Mouse (Mus musculus) fat pad, adult 2 months (tissue): ENCODE measurements around the gene Gm45713.
"Not testable (repeated sequence)": the region's sequence is repeated elsewhere in the genome, so short reads cannot be mapped to it uniquely, and the experiment has no call there.

Experiments
- DNase-seq: peaks from one replicate; pipeline ENCODE4 v3.0.0-alpha.2; 2011; ENCODE audit warnings: low read depth, low spot score; ENCODE audit errors: extremely low read depth

Gm45713 gene

GRCm38 (mm10) chr7:45100046-45100445, 36.0 kb downstream of the Gm45713 start:
- no peak for DNase-seq

GRCm38 (mm10) chr7:45098541-45099240, 37.3 kb downstream of the Gm45713 start:
- no peak for DNase-seq

GRCm38 (mm10) chr7:45097479-45097878, 38.6 kb downstream of the Gm45713 start:
- no peak for DNase-seq

- DNase-seq: not testable (repeated sequence)
Observed at GRCm38 (mm10) chr7:45095965-45096364, 40.1 kb downstream of the Gm45713 start.

GRCm38 (mm10) chr7:45095367-45095766, 40.7 kb downstream of the Gm45713 start:
- no peak for DNase-seq

- DNase-seq: no peak
Observed at GRCm38 (mm10) chr7:45094121-45094520, 41.9 kb downstream of the Gm45713 start.

GRCm38 (mm10) chr7:45093516-45093905, 42.5 kb downstream of the Gm45713 start:
- DNase-seq: no peak

- DNase-seq: no peak
Observed at GRCm38 (mm10) chr7:45092828-45093515, 43.1 kb downstream of the Gm45713 start.

GRCm38 (mm10) chr7:45092048-45092447, 44.0 kb downstream of the Gm45713 start, which contains the start of gene Rcn3:
TSS of gene Rcn3 (minus strand) at chr7:45092221.
- DNase-seq: no peak

- no peak for DNase-seq
Observed at GRCm38 (mm10) chr7:45091001-45091990, 44.7 kb downstream of the Gm45713 start.

GRCm38 (mm10) chr7:45090251-45090977, 45.6 kb downstream of the Gm45713 start:
- no peak for DNase-seq

- DNase-seq: no peak
Observed at GRCm38 (mm10) chr7:45088597-45088996, 47.4 kb downstream of the Gm45713 start.

GRCm38 (mm10) chr7:45086084-45086483, 49.9 kb downstream of the Gm45713 start:
- no peak for DNase-seq

- no peak for DNase-seq
Observed at GRCm38 (mm10) chr7:45083300-45083890, 52.6 kb downstream of the Gm45713 start.

- DNase-seq: no peak
Observed at GRCm38 (mm10) chr7:45082401-45083299, 53.4 kb downstream of the Gm45713 start.

GRCm38 (mm10) chr7:45081016-45081415, 55.0 kb downstream of the Gm45713 start:
- DNase-seq: no peak

- no peak for DNase-seq
Observed at GRCm38 (mm10) chr7:45079856-45080255, 56.2 kb downstream of the Gm45713 start.

GRCm38 (mm10) chr7:45078513-45078912, 57.5 kb downstream of the Gm45713 start:
- no peak for DNase-seq

- DNase-seq: no peak
Observed at GRCm38 (mm10) chr7:45077829-45078228, 58.2 kb downstream of the Gm45713 start.
